Mouse (Mus musculus): ENCODE data around the gene Rapgef1.

DNA sequence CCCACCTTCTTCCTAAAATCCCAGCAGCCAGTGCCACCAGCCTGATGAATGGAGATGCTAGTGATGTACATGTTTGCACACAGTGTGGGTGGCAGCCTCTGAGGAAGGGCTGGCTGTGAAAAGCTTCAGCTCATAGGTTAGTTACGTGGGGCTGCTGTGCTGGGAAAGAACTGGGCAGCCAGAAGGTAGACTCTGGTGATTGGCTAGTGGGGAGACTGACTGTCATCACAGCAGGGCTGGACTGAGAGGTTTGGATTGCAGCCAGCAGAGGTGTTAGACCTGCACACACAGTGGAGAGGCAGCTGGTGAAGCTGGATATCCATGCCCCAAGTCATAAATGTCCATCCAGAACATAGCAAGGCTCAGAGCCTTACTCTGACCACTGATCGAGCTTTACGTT, 27.1 kb downstream of the Rapgef1 start:
- no peak for TF ChIP-seq CTCF (IDR thresholded peaks at IDR 0.05; ENCODE audit: insufficient read depth, low read depth, low read length)
- TF ChIP-seq POLR2A (IDR thresholded peaks at IDR 0.05; ENCODE audit: insufficient read depth, low read depth, low read length), result no peak
